Mouse (Mus musculus) intestine, embryonic 14.5 days (tissue): ENCODE results near the gene Scn1a. TPM values are rescaled to one million over a fixed set of nuclear protein-coding genes. Genes with fewer than 3 reads are reported as not detected.

Experiments
- ATAC-seq: fragments of 200-750 bp; cut with Nextera tagmentation; replicated peaks from 2 replicates; pipeline ENCODE4 v1.8.0; 2017; ENCODE audit warnings: low read depth, moderate number of reproducible peaks, moderate TSS enrichment, moderate library complexity; ENCODE audit not compliant: low FRiP score, low TSS enrichment
- DNase-seq: peaks from one replicate; pipeline ENCODE4 v3.0.0-alpha.2; 2018; ENCODE audit warnings: low spot score
- H3K27ac ChIP-seq: fragments of 300-500 bp; sonication (generic); 2 replicates; pipeline ENCODE4 v1.5.1; 2014; ENCODE audit warnings: low read depth, mild to moderate bottlenecking, control low read depth
- H3K27me3 ChIP-seq: fragments of 300-500 bp; sonication (generic); replicated peaks from 2 replicates; pipeline ENCODE4 v1.6.1; 2014; ENCODE audit warnings: low read length, control low read depth; ENCODE audit not compliant: control insufficient read depth, insufficient read depth
- H3K36me3 ChIP-seq: fragments of 300-500 bp; sonication (generic); 2 replicates; pipeline ENCODE4 v1.6.1; 2014; ENCODE audit warnings: low read length, control low read depth; ENCODE audit not compliant: control insufficient read depth, insufficient read depth
- H3K4me1 ChIP-seq: fragments of 300-500 bp; sonication (generic); replicated peaks from 2 replicates; pipeline ENCODE4 v1.6.1; 2014; ENCODE audit warnings: low read length, control low read depth, mixed read lengths; ENCODE audit not compliant: control insufficient read depth, insufficient read depth
- H3K4me2 ChIP-seq: fragments of 300-500 bp; sonication (generic); 2 replicates; pipeline ENCODE4 v1.6.1; 2014; ENCODE audit warnings: low read length
- H3K4me3 ChIP-seq: fragments of 300-500 bp; sonication (generic); 2 replicates; pipeline ENCODE4 v1.5.1; 2014; ENCODE audit warnings: low read depth, low read length, control low read depth, mixed read lengths
- H3K9ac ChIP-seq: fragments of 300-500 bp; sonication (generic); 2 replicates; pipeline ENCODE4 v1.6.1; 2014; ENCODE audit warnings: mild to moderate bottlenecking, low read length
- H3K9me3 ChIP-seq: fragments of 300-500 bp; sonication (generic); 2 replicates; pipeline ENCODE4 v1.6.1; 2016; ENCODE audit warnings: low read length, control low read depth; ENCODE audit not compliant: control insufficient read depth
- WGBS: fragments of 180-500 bp; shearing (Covaris S2); extraction: QIAGEN DNeasy Blood & Tissue Kit; methylation state at CpG from one replicate; pipeline ENCODE4 v1.1.7; 2014; 5-methylcytosine and 5-hydroxymethylcytosine counted together
- polyA plus RNA-seq: library from polyadenylated mRNA; unstranded; fragments of >200 nt; fragmentation: Nextera tagmentation; extraction: Ambion mirVana; gene quantifications from 2 replicates; pipeline ENCODE4 v1.2.1, GENCODE M21; 2014

Gene Scn1a
- polyA plus RNA-seq, 1 experiment from 2014 or later: 0.64 TPM

- Histone ChIP-seq H3K27ac (no peak overlapping the region), H3K9ac (no peak overlapping the region), H3K27me3 (no peaks in the 10 kb centered on the region), H3K9me3 (no peaks in the 10 kb centered on the region), H3K4me1 (no peaks in the 10 kb centered on the region), H3K36me3 (no peaks in the 10 kb centered on the region), H3K4me3 (no peak overlapping the region), H3K4me2 (no peak overlapping the region)
- no peak for DNase-seq
- no peak for ATAC-seq
- WGBS: 69% methylated on average over 3 of the region's 3 CpGs
These were observed 4.4 kb downstream of the Scn1a start for GRCm38 (mm10) chr2:66436286-66436685.

GRCm38 (mm10) chr2:66409740-66410290, 30.8 kb downstream of the Scn1a start:
- Histone ChIP-seq H3K9me3 (no peaks in the 10 kb centered on the region), H3K4me3 (peak overlapping the region; percentile 47), H3K9ac (peak overlapping the region; percentile 25; the same call in 1 of the 2 replicates), H3K4me2 (peak overlapping the region; percentile 93), H3K27ac (no peak overlapping the region), H3K4me1 (peaks cover 5% of the 10 kb centered on the region; the same call in 1 of the 2 replicates), H3K27me3 (peaks cover 10% of the 10 kb centered on the region; the same call in 1 of the 2 replicates), H3K36me3 (no peaks in the 10 kb centered on the region)
- DNase-seq (peak; percentile 78), ATAC-seq (peak; percentile 70; the same call in 1 of the 2 replicates)
- under 1% methylated on average over 14 of the region's 14 CpGs for WGBS

- Histone ChIP-seq H3K4me3 (peak overlapping the region; percentile 47; the same call in 1 of the 2 replicates), H3K4me2 (peak overlapping the region; percentile 93), H3K4me1 (peaks cover 5% of the 10 kb centered on the region; the same call in 1 of the 2 replicates), H3K27ac (no peak overlapping the region), H3K9ac (no peak overlapping the region), H3K36me3 (no peaks in the 10 kb centered on the region), H3K27me3 (peaks cover 10% of the 10 kb centered on the region; the same call in 1 of the 2 replicates), H3K9me3 (no peaks in the 10 kb centered on the region)
- 8% methylated on average over 12 of the region's 12 CpGs for WGBS
- DNase-seq (peak; percentile 65), ATAC-seq (0 out of 2 replicates have a peak, but pooled peaks have one; percentile 47)
These were observed 31.5 kb downstream of the Scn1a start for GRCm38 (mm10) chr2:66408899-66409739.

- 13% methylated on average over 11 of the region's 11 CpGs for WGBS
- peaks cover 5% of the 10 kb centered on the region; the same call in 1 of the 2 replicates for H3K4me1 ChIP-seq
- peaks cover 10% of the 10 kb centered on the region; the same call in 1 of the 2 replicates for H3K27me3 ChIP-seq
- no peak overlapping the region for H3K9ac ChIP-seq
- peak overlapping the region; percentile 93 for H3K4me2 ChIP-seq
- DNase-seq (no peak), ATAC-seq (no peak)
- no peaks in the 10 kb centered on the region for H3K9me3 ChIP-seq
- 0 out of 2 replicates have a peak overlapping the region, but pooled peaks have one; percentile 10 for H3K4me3 ChIP-seq
- no peaks in the 10 kb centered on the region for H3K36me3 ChIP-seq
- no peak overlapping the region for H3K27ac ChIP-seq
These were observed 32.2 kb downstream of the Scn1a start for GRCm38 (mm10) chr2:66408456-66408855.

- no peaks in the 10 kb centered on the region for H3K4me1 ChIP-seq
- WGBS: 64% methylated on average over 5 of the region's 5 CpGs
- ATAC-seq (no peak), DNase-seq (no peak)
- H3K27me3 ChIP-seq: no peaks in the 10 kb centered on the region
- no peak overlapping the region for H3K9ac ChIP-seq
- H3K4me2 ChIP-seq: no peak overlapping the region
- H3K4me3 ChIP-seq: no peak overlapping the region
- no peak overlapping the region for H3K27ac ChIP-seq
- no peaks in the 10 kb centered on the region for H3K9me3 ChIP-seq
- H3K36me3 ChIP-seq: no peaks in the 10 kb centered on the region
These were observed 48.1 kb downstream of the Scn1a start for GRCm38 (mm10) chr2:66392586-66392985.

GRCm38 (mm10) chr2:66367957-66368356, 72.7 kb downstream of the Scn1a start:
- no peaks in the 10 kb centered on the region for H3K9me3 ChIP-seq
- no peaks in the 10 kb centered on the region for H3K27me3 ChIP-seq
- DNase-seq (no peak), ATAC-seq (no peak)
- no peak overlapping the region for H3K9ac ChIP-seq
- H3K4me3 ChIP-seq: no peak overlapping the region
- WGBS: 94% methylated on average over 2 of the region's 2 CpGs
- no peak overlapping the region for H3K27ac ChIP-seq
- no peaks in the 10 kb centered on the region for H3K36me3 ChIP-seq
- no peak overlapping the region for H3K4me2 ChIP-seq
- H3K4me1 ChIP-seq: no peaks in the 10 kb centered on the region

GRCm38 (mm10) chr2:66350590-66350989, 90.0 kb downstream of the Scn1a start:
- no peak overlapping the region for H3K4me3 ChIP-seq
- H3K36me3 ChIP-seq: no peaks in the 10 kb centered on the region
- H3K9me3 ChIP-seq: no peaks in the 10 kb centered on the region
- WGBS: 94% methylated on average over 2 of the region's 2 CpGs
- no peaks in the 10 kb centered on the region for H3K4me1 ChIP-seq
- no peak overlapping the region for H3K27ac ChIP-seq
- H3K4me2 ChIP-seq: no peak overlapping the region
- no peaks in the 10 kb centered on the region for H3K27me3 ChIP-seq
- H3K9ac ChIP-seq: no peak overlapping the region
- ATAC-seq (no peak), DNase-seq (no peak)

- H3K27me3 ChIP-seq: no peaks in the 10 kb centered on the region
- H3K36me3 ChIP-seq: no peaks in the 10 kb centered on the region
- no peak overlapping the region for H3K4me3 ChIP-seq
- no peak overlapping the region for H3K4me2 ChIP-seq
- H3K9me3 ChIP-seq: no peaks in the 10 kb centered on the region
- 97% methylated on average over 1 of the region's 1 CpGs for WGBS
- H3K27ac ChIP-seq: no peak overlapping the region
- no peak for ATAC-seq
- H3K9ac ChIP-seq: no peak overlapping the region
- H3K4me1 ChIP-seq: no peaks in the 10 kb centered on the region
- DNase-seq: no peak
These were observed 94.0 kb downstream of the Scn1a start for GRCm38 (mm10) chr2:66346622-66347021.
